Comparison of ENCODE assay signal across 22 mouse cellular contexts in genomic region chr16:14827008-14827407, GRCm38 (mm10).
DNase-seq lines count a peak whose midpoint lies in the region; ATAC-seq and TF ChIP-seq lines count a peak whose summit lies in the region.
"Had no signal": no experiment of that assay in that cellular context is flagged by ENCODE, and none has a peak within 500 bp of the region (broad histone marks: within the 10 kb centered on the region; RNA-seq: fewer than 3 reads in every experiment).

No protein-coding gene starts in this region.

- H3K27ac ChIP-seq in heart, postnatal 0 days (ENCODE audit: low read depth): no peak overlapping the region
- H3K27ac ChIP-seq in heart, embryonic 10.5 days: no peak overlapping the region
- H3K27ac ChIP-seq: embryonic facial prominence, embryonic 15.5 days; forebrain, embryonic 15.5 days; hindbrain, embryonic 14.5 days; left cerebral cortex, adult 2 months; liver, embryonic 14.5 days; midbrain, embryonic 15.5 days; neural tube, embryonic 13.5 days had no signal

- TF ChIP-seq CTCF in heart, postnatal 0 days (IDR thresholded peaks at IDR 0.05; ENCODE audit: low read depth): no peak
- no peak for TF ChIP-seq CTCF in C2C12 (IDR thresholded peaks at IDR 0.05; ENCODE audit: control insufficient read depth, insufficient read depth, insufficient read length)

- no peaks in the 10 kb centered on the region for H3K79me2 ChIP-seq in C2C12 (ENCODE audit: control insufficient read depth, insufficient read depth)

- H3K4me1 ChIP-seq in heart, postnatal 0 days (ENCODE audit: control insufficient read depth, insufficient read depth): no peaks in the 10 kb centered on the region
- no peaks in the 10 kb centered on the region for H3K4me1 ChIP-seq in heart, embryonic 10.5 days
- H3K4me1 ChIP-seq: embryonic facial prominence, embryonic 15.5 days; forebrain, embryonic 15.5 days; midbrain, embryonic 15.5 days; neural tube, embryonic 13.5 days had no signal

- no peaks in the 10 kb centered on the region for H3K36me3 ChIP-seq in heart, postnatal 0 days (replicated peaks; ENCODE audit: control insufficient read depth, insufficient read depth, low read length)
- no peaks in the 10 kb centered on the region for H3K36me3 ChIP-seq in heart, embryonic 10.5 days
- no peaks in the 10 kb centered on the region for H3K36me3 ChIP-seq in C2C12 (ENCODE audit: control insufficient read depth, insufficient read depth)
- H3K36me3 ChIP-seq: embryonic facial prominence, embryonic 15.5 days; forebrain, embryonic 15.5 days; midbrain, embryonic 15.5 days; neural tube, embryonic 13.5 days had no signal

- peak; percentile 6 for DNase-seq in heart, postnatal 0 days (ENCODE audit: low spot score)
- no peak for DNase-seq in heart, embryonic 10.5 days (ENCODE audit: low spot score)
- peak; percentile 76 for DNase-seq in NIH3T3 (ENCODE audit: low read depth)
- DNase-seq in lung, postnatal 36 days: peak; percentile 37
- DNase-seq in cerebellum, postnatal 4 days (ENCODE audit: low spot score in 2 of 2): no peak
- DNase-seq in thymus, postnatal 0 days (ENCODE audit: low spot score): no peak
- DNase-seq: adrenal gland, postnatal 25 days; cerebellum, adult 9-10 months; gastrocnemius, postnatal 10 days; kidney, adult 18-20 months; layer of hippocampus, adult 9-11 months; retina, postnatal 1 day; thymus, postnatal 4 days had no signal

- no peak overlapping the region for H3K9ac ChIP-seq in heart, postnatal 0 days (replicated peaks; ENCODE audit: low read depth, low read length)
- H3K9ac ChIP-seq: embryonic facial prominence, embryonic 15.5 days; forebrain, embryonic 15.5 days; hindbrain, embryonic 14.5 days; liver, embryonic 14.5 days; midbrain, embryonic 15.5 days; neural tube, embryonic 13.5 days had no signal

- TF ChIP-seq EP300 in heart, postnatal 0 days (IDR thresholded peaks at IDR 0.05; ENCODE audit: low read depth): no peak

- H3ac ChIP-seq in C2C12 (ENCODE audit: control insufficient read depth, insufficient read length, low read depth): no peak overlapping the region

- no peaks in the 10 kb centered on the region for H3K9me3 ChIP-seq in heart, postnatal 0 days (replicated peaks; ENCODE audit: control insufficient read depth, low read length)
- no peaks in the 10 kb centered on the region for H3K9me3 ChIP-seq in heart, embryonic 10.5 days
- H3K9me3 ChIP-seq: embryonic facial prominence, embryonic 15.5 days; forebrain, embryonic 15.5 days; midbrain, embryonic 15.5 days; neural tube, embryonic 13.5 days had no signal

- no peak overlapping the region for H3K4me2 ChIP-seq in heart, postnatal 0 days (ENCODE audit: low read depth, low read length)
- H3K4me2 ChIP-seq: embryonic facial prominence, embryonic 15.5 days; forebrain, embryonic 15.5 days; hindbrain, embryonic 14.5 days; midbrain, embryonic 15.5 days; neural tube, embryonic 13.5 days had no signal

- no peaks in the 10 kb centered on the region for H3K27me3 ChIP-seq in heart, postnatal 0 days (ENCODE audit: control insufficient read depth, insufficient read depth, low read length)
- H3K27me3 ChIP-seq in heart, embryonic 10.5 days (ENCODE audit: insufficient read depth, poor library complexity, severe bottlenecking): no peaks in the 10 kb centered on the region
- no peaks in the 10 kb centered on the region for H3K27me3 ChIP-seq in C2C12 (ENCODE audit: control insufficient read depth, insufficient read depth, insufficient read length)
- H3K27me3 ChIP-seq: embryonic facial prominence, embryonic 15.5 days; forebrain, embryonic 15.5 days; midbrain, embryonic 15.5 days; neural tube, embryonic 13.5 days had no signal

- H3K79me3 ChIP-seq in C2C12 (ENCODE audit: low read depth): no peaks in the 10 kb centered on the region

- no peak overlapping the region for H3K4me3 ChIP-seq in heart, postnatal 0 days (ENCODE audit: low read depth, low read length)
- no peak overlapping the region for H3K4me3 ChIP-seq in heart, embryonic 10.5 days
- no peak overlapping the region for H3K4me3 ChIP-seq in C2C12 (ENCODE audit: insufficient read depth, poor library complexity, severe bottlenecking)
- H3K4me3 ChIP-seq: embryonic facial prominence, embryonic 15.5 days; forebrain, embryonic 15.5 days; left cerebral cortex, adult 2 months; midbrain, embryonic 15.5 days; neural tube, embryonic 13.5 days had no signal

- WGBS in heart, postnatal 0 days: 51% methylated on average over 3 of the region's 3 CpGs
- WGBS in heart, embryonic 10.5 days: 73% methylated on average over 3 of the region's 3 CpGs

- ATAC-seq in heart, postnatal 0 days (ENCODE audit: insufficient read depth, low read depth): no peak
- ATAC-seq: forebrain, embryonic 15.5 days; inflammation-experienced regulatory T-cells, adult 6 months; midbrain, embryonic 15.5 days had no signal

TF ChIP-seq in C2C12, 6 proteins besides CTCF, POLR2A, EP300 and RAD21:
- no peak for TF ChIP-seq MYOG (IDR thresholded peaks at IDR 0.05; ENCODE audit: control insufficient read depth, extremely low read depth, insufficient read length)
- no peak for TF ChIP-seq MAX (IDR thresholded peaks at IDR 0.05)
- TF ChIP-seq MYOD1 (IDR thresholded peaks at IDR 0.05; ENCODE audit: control insufficient read depth, insufficient read length, low read depth): peak; percentile 70
- peak; percentile 95 for TF ChIP-seq USF1 (IDR thresholded peaks at IDR 0.05; ENCODE audit: low read depth)
- TF ChIP-seq FOSL1 (IDR thresholded peaks at IDR 0.05; ENCODE audit: insufficient read depth, low read length, poor library complexity, severe bottlenecking): no peak

Comparison
In these comparisons a context has a peak if more than half of its experiments do, and no peak if none do; other contexts are left out.
1. DNase-seq: peak in heart, postnatal 0 days (single experiment), NIH3T3 (single experiment) and lung, postnatal 36 days (single experiment); none in heart, embryonic 10.5 days (single experiment), cerebellum, postnatal 4 days (0 of 2) and thymus, postnatal 0 days (single experiment).